Mouse (Mus musculus): Measurements from ENCODE around the gene Lyrm2.

- TF ChIP-seq CTCF (conservative IDR thresholded peaks at IDR 0.05; ENCODE audit: insufficient read depth, insufficient read length, low read depth, low read length) (no peak), POLR2A (IDR thresholded peaks at IDR 0.05; ENCODE audit: low read depth, low read length) (no peak)
Measured at GRCm38 (mm10) chr4:32826925-32827324, 26.9 kb downstream of the Lyrm2 start.
